Mouse (Mus musculus): ENCODE data around the gene Slc48a1.

The Slc48a1 gene

DNA sequence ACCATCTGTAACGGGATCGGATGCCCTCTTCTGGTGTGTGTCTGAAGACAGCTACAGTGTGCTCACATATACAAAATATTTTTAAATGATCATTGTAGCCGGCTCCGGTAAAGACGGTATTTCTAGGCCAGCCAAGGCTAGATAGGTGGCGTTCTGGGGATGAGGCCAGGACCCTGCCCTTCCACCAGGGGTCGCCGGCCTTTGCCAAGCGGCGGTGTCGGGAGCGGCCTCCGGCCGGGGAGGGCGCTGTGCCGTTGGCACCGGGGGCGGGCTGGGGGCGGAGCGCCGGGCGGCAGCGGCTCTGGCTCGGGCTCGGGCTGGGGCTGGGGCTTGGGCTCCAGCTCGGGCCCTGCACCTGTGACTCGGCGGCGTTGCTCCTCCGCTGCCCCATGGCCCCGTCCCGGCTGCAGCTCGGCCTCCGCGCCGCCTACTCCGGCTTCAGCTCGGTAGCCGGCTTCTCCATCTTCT, 5.8 kb downstream of the Slc48a1 start:
- peak; percentile 78 for DNase-seq

DNA sequence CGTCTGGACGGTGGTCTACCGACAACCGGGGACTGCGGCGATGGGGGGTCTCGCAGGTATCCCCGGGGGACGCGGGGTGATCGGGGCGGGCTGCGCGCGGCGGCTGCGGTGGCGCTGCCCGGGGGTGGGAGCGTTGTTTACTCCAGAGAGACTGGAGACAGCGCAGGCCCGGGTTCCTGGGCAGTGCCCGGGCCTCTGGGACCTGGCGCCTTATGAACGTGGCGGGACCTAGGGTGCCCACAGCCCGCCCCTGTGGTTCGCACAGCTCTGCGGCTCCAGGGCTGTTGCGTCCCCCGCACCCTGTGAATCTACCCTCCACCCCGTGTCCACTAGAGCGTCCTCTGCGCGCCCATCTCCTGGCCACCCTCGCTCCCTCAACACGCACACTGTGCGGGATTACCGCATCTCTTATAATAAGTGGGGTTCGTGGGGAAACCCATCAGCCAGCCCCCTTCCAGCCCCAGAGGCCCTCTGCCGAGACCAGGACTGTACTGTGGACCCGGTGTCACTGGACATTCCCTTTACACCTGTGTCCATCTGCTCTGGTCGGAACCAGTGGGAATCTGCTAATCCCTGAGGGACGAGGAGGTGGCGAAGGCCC, 6.3 kb downstream of the Slc48a1 start:
- peak; percentile 50 for DNase-seq

DNA sequence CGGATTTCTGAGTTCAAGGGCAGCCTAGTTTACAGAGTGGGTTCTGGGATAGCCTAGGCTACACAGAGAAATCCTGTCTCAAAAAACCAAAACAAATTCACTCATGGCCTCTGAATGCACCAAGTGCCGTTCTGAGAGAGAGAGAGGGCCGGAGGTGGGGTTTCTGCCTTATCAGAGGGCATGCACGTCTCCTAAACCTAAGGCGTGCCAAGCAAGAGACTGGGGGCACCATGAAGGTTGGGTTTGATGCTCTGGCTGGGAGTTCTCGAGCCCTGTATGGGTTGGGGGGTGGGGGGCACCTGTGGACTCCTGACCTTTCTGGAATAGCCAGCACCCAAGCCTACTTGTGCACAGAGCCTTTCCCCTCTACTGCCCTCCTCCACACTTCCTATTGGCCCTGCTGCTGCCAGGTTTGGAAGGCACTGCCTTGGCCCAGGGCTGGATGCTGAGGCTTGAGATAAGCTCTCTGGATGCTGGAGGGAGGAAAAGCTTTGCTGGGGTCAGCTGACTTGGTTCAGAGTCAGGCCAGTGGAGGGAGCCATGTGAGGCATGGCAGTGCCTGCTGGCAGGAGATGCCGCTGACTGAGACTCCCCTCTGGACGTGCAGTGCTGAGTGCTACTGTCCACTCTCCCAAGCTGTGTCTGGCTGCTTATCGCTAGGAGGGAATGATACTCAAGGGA, 7.6 kb downstream of the Slc48a1 start:
- peak; percentile 57 for DNase-seq

DNA sequence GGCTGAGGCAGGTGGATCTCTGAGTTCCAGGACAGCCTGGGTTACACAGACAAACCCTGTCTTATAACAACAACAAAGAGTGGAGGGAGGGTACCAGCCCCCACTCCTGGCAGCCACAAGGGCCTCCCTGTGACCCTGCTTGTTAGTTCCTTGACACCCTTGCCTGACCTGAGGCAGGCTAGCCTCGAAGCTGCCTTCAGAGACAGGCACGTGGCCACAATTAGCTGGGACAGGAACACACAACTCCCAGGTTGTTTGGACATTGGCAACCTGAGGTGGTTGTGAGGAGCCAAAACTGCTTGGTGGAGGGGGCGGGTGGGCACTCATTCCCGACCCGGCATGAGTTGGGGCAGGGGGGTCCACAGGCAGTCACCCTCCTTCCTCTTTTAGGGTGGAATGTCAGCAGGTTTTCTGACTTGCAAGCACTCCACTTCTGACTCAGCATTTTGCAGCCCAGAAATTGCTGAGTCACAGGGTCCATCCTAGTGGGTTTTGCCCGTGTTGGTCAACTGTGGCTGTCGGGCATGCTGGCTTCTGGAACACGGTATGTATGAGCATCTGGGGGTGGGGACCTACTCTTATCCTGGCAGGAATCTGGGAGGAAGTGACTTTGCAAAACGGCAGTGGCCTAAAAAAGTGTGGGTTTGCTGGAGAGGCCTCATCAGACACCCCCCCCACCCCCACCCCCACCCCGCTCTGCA, 8.2 kb downstream of the Slc48a1 start:
- no peak for DNase-seq

DNA sequence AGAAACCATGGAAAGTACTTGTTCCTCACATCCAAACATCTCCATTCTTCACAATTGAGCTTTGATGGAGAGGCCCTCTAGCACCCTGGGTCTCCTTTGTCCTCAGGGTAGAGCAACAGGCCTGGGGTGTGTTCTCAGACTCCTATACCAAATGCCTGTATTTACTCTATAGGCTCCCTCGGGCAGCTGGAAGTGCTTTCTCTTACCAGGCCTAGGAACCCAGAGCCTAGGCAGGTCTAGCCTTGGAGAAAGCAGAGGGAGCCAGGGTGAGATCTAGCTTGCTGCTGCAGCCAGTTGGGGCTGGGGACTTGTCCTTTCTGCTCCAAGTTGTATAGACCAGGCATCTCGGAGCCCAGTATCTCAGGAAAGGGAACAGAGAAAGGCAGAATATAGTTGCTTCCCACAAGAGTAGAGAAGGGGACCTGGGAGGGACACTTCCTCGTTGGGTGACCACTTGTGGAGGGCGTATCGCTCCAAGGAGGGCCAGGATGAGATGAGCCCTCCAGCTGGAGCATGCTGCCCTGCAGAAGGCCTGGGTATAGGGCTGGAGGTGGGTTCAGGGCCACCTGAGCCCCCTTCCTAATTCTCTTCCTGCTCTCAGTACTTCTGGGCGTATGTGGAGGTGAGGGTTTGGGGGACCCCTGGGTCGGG, 9.0 kb downstream of the Slc48a1 start:
- DNase-seq: no peak

DNA sequence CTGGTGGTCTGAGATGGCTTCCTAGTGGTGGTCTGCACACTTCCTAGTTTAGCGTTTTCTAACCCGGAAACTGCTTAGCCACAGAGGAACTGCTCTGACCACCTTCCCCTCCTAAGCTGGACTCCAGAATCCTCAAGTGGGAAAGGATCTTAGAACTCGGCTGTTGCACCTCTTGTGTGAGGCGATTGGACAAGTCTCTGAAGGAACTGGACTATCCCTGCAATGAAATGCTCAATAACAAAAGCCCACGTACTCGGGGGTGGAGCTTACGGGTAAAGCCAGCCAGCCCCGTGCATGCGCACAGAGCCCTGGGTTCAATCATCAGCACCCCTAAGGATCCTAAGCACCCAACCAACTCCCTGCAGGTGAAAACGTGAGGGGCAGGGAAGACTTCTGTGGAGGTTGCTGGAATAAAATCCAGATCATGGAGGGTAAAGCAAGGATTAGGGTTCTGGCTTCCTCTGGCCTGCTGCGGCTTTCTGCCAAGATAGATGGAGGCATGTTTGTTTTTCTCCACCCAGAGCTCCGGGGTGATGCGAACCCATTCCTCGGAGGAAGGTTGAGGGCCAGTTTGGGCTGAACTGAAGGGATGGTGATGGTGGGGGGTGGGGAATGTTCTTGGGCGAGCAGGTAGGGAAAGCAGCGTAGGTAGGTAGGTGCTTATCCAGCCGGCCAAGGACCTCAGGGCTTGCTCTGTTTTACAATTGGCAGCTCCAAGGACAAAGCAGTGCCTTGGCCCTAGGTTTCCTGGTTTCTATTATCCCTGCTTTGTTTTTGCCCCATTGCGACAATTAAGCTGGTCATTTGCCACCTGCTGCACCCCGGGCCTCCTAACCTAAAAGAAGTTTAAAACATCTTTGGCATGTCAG, 9.7 kb downstream of the Slc48a1 start:
- DNase-seq: no peak

DNA sequence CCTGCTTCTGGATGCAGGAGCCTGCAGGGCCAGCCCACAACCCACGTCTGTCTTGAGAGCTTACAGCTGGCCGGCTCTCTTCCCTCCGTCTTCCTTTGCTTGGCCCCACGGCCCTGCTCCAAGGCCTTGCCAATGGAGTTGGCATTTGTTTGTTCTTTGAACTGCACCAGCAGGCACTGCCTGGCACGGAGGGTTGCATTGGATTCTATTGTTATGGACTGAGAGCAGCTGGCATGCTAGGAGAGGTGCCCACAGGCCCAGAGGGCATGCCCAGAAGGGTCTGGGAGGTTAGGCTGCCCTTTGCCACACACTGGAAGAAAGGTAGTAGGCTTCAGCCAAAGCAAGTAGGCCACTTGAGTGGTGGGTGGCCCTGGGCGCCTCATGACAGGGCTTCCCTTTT, 10.5 kb downstream of the Slc48a1 start:
- DNase-seq: peak; percentile 62

DNA sequence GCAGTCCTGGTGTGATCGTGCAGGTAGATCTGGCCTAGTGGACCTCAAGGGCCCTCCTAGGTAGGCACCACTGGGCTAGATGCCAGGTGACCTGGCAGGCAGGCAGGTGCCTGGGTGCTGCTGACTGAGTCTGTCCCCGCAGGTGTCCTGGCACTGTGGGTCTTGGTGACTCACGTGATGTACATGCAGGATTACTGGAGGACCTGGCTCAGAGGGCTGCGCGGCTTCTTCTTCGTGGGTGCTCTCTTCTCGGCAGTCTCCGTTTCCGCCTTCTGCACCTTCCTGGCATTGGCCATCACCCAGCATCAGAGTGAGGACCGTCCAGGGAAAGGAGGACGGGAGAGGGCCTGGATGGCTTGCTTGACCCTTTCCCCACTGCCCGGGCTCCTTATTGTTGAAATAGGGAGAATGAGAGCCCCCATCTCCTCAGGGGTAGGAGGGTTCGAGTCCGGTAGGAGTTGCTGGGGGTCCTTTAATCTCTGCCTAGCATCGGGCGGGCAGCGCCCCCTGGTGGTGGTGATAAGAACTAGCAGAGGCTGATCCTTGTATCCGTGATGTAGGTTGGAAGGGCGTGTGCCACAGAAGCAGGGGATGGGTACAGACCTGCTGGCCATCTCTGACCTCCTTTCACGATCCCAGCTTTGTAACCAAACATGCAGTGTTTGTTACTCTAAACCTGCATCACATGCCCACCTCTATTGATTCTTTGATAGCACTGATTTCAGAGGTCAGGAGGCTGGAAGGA, 11.6 kb downstream of the Slc48a1 start:
- DNase-seq: peak; percentile 71

DNA sequence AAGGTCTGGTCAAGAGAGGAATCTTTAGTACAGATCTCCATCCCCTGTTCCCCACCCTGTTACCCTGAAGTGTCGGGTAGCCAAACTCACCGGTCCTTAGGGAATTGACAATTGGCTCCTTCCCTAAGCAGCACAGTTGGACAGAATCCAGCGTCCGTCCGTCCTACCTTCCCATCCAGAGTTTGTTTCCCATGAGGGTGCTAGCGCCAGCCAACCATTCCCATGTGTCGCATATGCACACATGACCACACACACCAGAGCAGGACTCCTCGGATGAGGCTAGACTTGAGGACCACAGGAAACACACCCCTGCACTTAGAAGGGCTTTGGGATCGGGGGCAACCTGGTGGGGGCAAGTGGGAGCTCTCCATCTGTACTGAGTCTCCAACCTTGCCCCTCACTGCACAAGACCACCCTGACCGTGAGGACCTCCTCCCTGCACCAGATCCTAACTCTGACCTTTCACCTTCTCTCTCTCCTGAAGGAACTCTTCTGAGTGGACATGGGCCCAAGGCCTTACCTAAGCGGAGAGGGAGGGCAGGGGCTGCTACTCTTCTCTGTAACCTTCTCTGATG, 12.9 kb downstream of the Slc48a1 start:
- no peak for DNase-seq

DNA sequence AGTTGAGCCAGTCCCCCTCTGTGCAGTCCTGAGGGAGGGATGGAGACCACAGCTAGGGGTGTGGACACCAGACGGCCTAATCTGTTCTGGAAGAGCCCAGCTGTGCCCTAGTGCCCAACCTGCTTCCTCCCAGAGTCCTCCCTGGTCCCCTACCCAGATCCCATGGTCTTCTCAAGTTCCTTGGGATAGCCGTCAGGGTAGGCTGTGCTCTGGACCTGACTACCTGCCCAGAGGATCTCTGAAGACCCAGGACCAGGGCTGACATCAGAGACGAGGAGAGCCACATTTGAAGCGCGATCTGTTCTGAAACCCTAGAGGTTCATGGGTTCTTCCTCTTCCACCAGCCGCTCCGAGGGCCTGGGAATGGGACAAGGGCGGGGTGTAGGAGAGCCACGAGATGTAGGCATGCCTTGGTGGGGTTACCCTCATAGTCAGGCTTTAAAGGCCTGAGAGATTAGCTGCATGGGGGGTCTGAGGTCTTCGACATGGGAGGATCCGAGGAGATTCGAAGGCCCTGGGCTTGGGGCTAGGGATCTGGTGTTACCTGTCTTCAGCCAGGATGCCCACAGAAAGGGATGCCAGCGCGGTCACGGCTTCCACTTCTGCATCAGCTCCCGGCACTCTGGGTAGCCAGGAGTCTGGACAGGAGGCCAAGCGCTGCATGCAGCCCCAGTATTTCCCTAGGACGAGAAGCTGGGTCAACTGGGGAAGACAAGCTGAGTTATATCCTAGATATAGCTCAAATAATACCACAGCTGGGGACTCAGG, 15.2 kb downstream of the Slc48a1 start:
- no peak for DNase-seq

DNA sequence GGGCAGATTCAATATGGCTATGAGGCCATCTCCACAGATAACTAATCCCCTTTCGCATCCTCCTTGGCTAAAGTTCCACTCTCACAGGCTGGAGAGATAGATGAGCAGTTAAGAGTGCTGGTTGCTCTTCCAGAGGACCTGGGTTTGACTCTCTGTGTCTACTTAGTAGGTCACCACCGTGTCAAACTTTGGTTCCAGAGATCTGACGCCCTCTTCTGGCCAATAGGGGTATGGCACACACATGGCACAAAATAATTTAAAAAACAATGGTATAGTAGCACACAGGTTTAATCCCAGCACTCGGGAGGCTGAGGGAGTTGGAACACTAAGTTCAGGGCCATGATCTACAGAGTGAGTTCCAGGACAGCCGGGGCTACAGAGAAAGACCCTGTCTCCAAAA, 15.9 kb downstream of the Slc48a1 start:
- no peak for DNase-seq

DNA sequence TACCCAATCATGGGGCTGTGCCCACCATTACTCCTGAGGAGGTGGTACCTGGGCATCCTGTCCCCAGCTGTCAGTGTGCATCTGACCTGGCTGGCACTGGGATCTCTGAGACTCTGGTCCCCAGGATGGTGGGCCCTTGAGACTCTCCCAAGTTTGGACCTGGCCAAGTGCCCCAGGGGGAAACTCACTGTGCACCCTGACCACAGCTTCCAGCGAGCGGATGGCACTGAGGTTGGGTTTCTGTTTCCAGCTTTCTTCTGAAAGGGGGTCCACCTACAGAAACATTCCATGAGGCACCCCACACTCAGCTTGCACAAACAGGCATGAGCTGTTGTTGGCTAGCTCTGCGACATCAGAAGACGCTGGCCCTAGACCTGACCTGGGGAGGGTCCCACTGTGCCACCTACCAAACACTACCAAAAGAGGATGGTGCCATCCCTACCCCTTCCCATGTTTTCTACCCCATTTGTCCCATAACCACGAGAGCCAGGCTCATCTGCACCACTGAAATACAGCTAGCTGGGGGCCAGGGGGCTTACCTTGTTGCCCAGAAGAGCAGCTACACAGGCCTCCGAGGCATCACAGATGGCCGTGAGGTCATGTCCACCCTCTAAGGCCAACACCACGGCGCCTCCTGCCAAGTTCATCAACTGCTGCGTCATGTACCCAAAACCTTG, 17.4 kb downstream of the Slc48a1 start:
- no peak for DNase-seq

DNA sequence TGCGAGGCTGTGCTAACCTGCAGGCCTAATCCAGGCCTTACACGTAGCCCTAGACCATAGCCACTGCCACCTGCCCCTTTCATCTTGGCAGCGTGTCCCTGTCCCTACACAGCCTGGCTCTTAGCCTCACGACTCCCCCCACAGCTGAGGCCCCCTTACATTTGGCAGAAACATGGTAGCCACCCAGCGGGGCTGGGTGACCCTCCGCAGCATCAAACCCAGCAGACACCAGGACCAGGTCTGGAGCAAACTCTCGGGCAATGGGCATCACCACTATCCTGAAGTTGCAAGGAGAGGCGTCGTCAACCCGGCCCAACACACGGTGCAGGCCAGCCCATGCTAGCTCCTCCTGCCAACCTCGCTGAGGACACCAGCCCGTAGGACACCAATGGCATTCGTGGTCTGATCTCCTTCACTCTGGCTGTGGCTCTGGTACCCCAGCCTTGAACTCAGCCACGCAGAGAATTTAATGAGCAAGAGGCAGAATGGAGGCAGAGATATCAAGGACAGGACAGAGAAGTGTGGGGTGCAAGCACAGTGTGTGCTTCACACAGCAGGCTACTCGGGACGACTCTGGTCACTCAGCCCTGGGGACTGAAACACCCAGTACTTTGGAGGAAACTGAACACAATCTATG, 18.5 kb downstream of the Slc48a1 start:
- no peak for DNase-seq

DNA sequence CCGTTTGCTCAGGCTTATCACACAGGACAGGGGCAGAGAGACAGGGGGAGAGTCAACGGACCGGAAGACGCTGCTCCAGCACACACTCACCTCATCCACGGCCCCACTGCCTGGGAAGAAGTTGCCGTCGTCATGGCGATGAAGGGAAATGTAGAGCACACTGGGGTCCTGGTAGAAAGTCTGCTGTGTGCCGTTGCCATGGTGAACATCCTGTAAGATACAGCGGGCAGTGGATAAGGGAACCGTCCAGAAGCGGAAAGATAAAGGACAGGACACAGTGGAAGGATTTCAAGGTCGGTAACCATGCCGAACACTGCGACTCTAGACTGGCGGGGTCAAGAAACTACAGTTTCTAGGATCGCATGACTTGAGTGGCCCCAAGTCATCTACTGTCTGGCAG, 19.8 kb downstream of the Slc48a1 start:
- DNase-seq: no peak

DNA sequence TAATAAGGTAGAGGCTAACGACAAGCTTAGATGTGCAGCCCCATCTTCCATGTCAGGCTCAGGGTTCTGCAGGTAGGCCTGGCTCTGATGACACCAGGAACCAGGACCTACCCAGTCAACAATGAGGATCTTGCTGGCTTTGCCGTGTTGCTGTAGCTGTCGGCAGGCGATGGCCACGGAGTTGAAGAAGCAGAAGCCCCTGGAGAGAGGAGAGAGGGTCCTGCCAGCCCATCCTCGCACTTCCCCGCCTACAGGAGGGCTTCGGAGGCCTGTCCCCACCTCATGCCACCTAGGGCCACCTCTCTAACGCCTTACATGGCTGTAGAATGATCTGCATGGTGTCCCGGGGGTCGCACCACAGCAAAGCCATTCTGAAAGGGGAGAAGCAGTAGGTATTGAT, 21.1 kb downstream of the Slc48a1 start:
- no peak for DNase-seq

DNA sequence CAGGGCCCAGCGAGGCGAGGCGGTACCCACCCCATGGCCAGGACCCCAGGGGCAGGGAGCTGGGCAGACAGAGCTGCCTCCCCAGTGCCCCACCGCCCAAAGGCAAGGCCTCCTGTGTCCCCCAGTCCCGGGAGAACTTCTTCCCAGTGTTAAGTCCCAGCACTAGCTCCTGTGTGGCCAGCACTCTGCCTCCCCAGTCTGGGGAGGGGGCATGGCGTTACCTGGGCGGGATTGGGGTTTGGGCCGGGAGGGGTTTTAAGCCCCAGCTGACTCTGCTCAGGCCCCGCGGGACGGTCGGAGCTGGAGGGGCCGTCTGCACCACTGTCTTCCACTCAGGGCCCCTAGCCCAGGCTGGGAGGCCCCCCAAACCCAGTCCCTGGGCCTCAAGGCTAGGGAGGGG, 22.5 kb downstream of the Slc48a1 start:
- DNase-seq: no peak

DNA sequence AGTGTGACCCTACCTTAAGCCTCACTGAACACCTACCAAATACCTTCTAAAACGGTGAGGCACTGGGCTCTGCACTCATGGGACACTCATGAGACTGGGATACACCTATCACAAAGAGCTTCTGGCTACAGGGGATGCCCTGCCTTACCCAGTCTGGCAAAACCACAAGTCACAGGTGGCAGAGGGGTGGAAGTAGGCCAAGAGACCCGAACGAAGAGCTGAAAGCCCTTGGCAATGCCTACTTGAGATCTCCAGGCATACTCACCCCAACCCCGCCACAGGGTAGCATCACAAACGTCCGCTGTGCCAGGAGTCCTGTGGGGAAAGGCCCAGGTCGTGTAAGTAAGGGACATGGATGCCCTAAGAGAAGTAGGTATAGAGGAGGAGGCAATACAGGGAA, 23.5 kb downstream of the Slc48a1 start:
- DNase-seq: no peak

DNA sequence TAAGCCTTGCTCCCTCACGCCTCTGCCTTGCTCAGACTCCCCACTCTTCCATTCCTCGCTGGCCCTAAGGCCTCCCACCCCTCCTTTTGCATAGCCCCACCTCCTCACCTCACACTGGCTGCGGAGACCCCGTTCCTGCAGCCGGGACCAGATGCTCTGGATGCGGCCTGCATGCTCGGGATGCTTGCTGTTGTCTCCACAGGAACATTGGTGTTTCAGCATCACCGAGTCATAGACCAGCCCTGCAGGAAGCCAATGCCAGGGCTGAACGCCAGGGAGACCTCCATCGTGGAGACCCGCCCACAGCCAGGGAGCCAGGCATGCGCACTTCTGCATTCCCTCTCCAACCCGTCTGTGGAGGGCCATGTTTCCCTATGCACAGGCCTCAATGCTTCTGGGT, 24.3 kb downstream of the Slc48a1 start:
- DNase-seq: no peak

DNA sequence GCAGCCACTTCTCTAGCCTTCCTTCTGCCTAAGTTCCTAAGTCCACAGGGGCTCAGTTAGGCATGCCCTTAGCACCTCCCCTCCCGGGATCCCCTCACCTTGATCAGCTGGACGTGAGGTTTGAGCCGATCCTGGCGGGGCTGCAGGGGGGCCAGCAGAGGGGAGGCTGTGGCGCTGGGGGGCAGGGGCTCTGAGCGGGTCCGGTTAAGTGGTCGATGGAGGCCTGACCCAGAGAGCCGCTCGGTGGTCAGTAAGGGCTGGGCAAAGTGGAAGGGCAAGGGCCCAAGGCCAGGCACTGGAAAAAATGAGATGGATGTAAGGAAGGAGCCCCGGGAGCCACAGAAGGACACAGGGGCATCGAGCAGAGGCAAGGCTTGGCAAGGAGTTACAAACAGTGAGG, 29.5 kb downstream of the Slc48a1 start:
- no peak for DNase-seq

DNA sequence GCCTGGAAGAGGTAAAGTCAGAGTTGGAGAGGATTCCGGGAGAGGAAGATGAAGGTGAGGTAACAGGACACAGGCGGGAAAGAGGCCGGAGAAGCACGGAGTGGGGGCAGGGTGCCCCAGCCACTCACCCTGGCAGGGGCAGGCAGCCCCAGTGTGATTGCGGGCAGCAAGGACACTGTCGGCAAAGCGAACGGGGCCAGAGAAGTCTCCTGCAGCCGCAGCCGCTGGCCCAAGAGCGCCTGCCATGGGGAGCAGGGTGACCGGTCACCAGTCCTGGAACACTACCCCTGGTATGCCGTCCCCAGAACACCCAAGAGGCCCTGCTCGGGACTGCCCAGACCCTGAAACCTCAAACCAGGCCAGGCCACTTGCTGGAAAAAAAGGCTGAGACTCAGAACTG, 30.2 kb downstream of the Slc48a1 start:
- DNase-seq: no peak

Data from kidney, adult 11 months (tissue).